Mouse (Mus musculus): ENCODE measurements at regions not wholly inside any gene's neighbourhood (a gene's known extent, or its start where the extent isn't known, plus 50 kb on each side); places are given as distances from the start of the nearest gene placed in this dataset.

DNA sequence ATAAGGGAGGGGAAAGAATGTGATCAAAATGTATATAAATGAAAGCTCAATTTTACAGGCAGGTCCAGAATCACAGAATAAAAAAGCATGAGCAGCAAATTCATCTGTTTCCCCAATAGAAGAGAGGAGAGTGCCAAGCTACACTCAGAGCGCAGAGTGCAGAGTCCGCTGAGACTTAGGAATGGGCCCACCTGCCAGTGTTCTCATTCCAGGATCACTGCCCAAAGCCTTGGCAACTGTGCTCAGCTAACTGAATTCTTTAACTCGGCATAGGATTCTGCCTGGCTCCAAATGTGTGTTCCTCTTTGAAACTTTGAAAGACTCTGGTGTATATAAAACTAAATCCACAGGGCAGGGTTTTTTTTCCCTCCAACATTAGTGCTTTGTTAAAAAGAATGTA is 84.4 kb upstream of the Akirin2 start:
- TF ChIP-seq CTCF (IDR thresholded peaks at IDR 0.05; ENCODE audit: low read depth, low read length), result no peak
- TF ChIP-seq GATA1 (IDR thresholded peaks at IDR 0.05; ENCODE audit: borderline replicate concordance, low read length), result no peak

All from G1E (cell line).